Comparison of ENCODE assay signal across 10 mouse cellular contexts in genomic region chr7:145198223-145198714, GRCm38 (mm10). TPM values are rescaled to one million over a fixed set of nuclear protein-coding genes. Genes with fewer than 3 reads are reported as not detected.
DNase-seq lines count a peak whose midpoint lies in the region; ATAC-seq and TF ChIP-seq lines count a peak whose summit lies in the region.
"Had no signal": no experiment of that assay in that cellular context is flagged by ENCODE, and none has a peak within 500 bp of the region (broad histone marks: within the 10 kb centered on the region; RNA-seq: fewer than 3 reads in every experiment).

No protein-coding gene starts in this region.

- H3K4me2 ChIP-seq in embryonic facial prominence, embryonic 15.5 days (replicated peaks): no peak overlapping the region
- no peak overlapping the region for H3K4me2 ChIP-seq in intestine, postnatal 0 days (replicated peaks; ENCODE audit: low read depth)
- no peak overlapping the region for H3K4me2 ChIP-seq in kidney, embryonic 14.5 days (replicated peaks; ENCODE audit: low read depth, low read length)

- no peak for DNase-seq in frontal cortex, postnatal 10 days (ENCODE audit: low spot score in 2 of 2)
- peak; percentile 22 for DNase-seq in 416B (ENCODE audit: low read depth)
- DNase-seq in skeletal muscle tissue, adult 2 months (ENCODE audit: low read depth, low spot score): peak; percentile 64

- H3K36me3 ChIP-seq in embryonic facial prominence, embryonic 15.5 days: no peaks in the 10 kb centered on the region
- H3K36me3 ChIP-seq in intestine, postnatal 0 days (ENCODE audit: control insufficient read depth, insufficient read depth): no peaks in the 10 kb centered on the region
- no peaks in the 10 kb centered on the region for H3K36me3 ChIP-seq in kidney, embryonic 14.5 days (ENCODE audit: control insufficient read depth, insufficient read depth, low read length)
- H3K36me3 ChIP-seq: G1E had no signal

- peak; percentile 62 for ATAC-seq in frontal cortex, adult (ENCODE audit: low TSS enrichment)
- ATAC-seq in embryonic facial prominence, embryonic 15.5 days (ENCODE audit: insufficient number of reproducible peaks, low FRiP score, low TSS enrichment, low read depth): peak; percentile 60
- 0 out of 2 replicates have a peak, but pooled peaks have one; percentile 46 for ATAC-seq in intestine, postnatal 0 days
- no peak for ATAC-seq in megakaryocyte-erythroid progenitor cell, adult 5-6 weeks (replicated peaks; ENCODE audit: low FRiP score, low TSS enrichment, poor library complexity, severe bottlenecking)
- ATAC-seq in kidney, embryonic 14.5 days (ENCODE audit: low FRiP score, low TSS enrichment): no peak

- H3K9ac ChIP-seq in embryonic facial prominence, embryonic 15.5 days: no peak overlapping the region
- no peak overlapping the region for H3K9ac ChIP-seq in intestine, postnatal 0 days (ENCODE audit: low read depth, low read length)
- no peak overlapping the region for H3K9ac ChIP-seq in kidney, embryonic 14.5 days (ENCODE audit: low read depth, low read length)

- WGBS in embryonic facial prominence, embryonic 15.5 days: 19% methylated on average over 4 of the region's 4 CpGs
- 42% methylated on average over 4 of the region's 4 CpGs for WGBS in intestine, postnatal 0 days
- 56% methylated on average over 4 of the region's 4 CpGs for WGBS in kidney, embryonic 14.5 days

- 0 out of 2 replicates have a peak, but pooled peaks have one; percentile 24 for TF ChIP-seq CTCF in intestine, postnatal 0 days (IDR thresholded peaks at IDR 0.05; ENCODE audit: low read depth)

- H3K4me1 ChIP-seq in embryonic facial prominence, embryonic 15.5 days: peaks cover 51% of the 10 kb centered on the region
- H3K4me1 ChIP-seq in intestine, postnatal 0 days (replicated peaks; ENCODE audit: control insufficient read depth, insufficient read depth, low read length): no peaks in the 10 kb centered on the region
- peaks cover 17% of the 10 kb centered on the region for H3K4me1 ChIP-seq in kidney, embryonic 14.5 days (ENCODE audit: control insufficient read depth, insufficient read depth, low read length)

- no peaks in the 10 kb centered on the region for H3K27me3 ChIP-seq in embryonic facial prominence, embryonic 15.5 days
- H3K27me3 ChIP-seq in intestine, postnatal 0 days (replicated peaks; ENCODE audit: control insufficient read depth, insufficient read depth, low read length): no peaks in the 10 kb centered on the region
- H3K27me3 ChIP-seq in kidney, embryonic 14.5 days (ENCODE audit: control insufficient read depth, insufficient read depth, low read length): no peaks in the 10 kb centered on the region

- H3K4me3 ChIP-seq in embryonic facial prominence, embryonic 15.5 days (replicated peaks): no peak overlapping the region
- H3K4me3 ChIP-seq in intestine, postnatal 0 days (ENCODE audit: low read depth, low read length): no peak overlapping the region
- no peak overlapping the region for H3K4me3 ChIP-seq in kidney, embryonic 14.5 days (ENCODE audit: low read length)

- H3K9me3 ChIP-seq in embryonic facial prominence, embryonic 15.5 days (replicated peaks): peaks cover 5% of the 10 kb centered on the region; the same call in 1 of the 2 replicates
- H3K9me3 ChIP-seq in intestine, postnatal 0 days (ENCODE audit: control insufficient read depth): no peaks in the 10 kb centered on the region
- H3K9me3 ChIP-seq in kidney, embryonic 14.5 days (ENCODE audit: control insufficient read depth, low read length): peaks cover 5% of the 10 kb centered on the region
- H3K9me3 ChIP-seq: G1E had no signal

- H3K27ac ChIP-seq in embryonic facial prominence, embryonic 15.5 days (replicated peaks): peak overlapping the region; percentile 85
- H3K27ac ChIP-seq in intestine, postnatal 0 days (ENCODE audit: low read depth, low read length): peak overlapping the region; percentile 60
- H3K27ac ChIP-seq in kidney, embryonic 14.5 days (ENCODE audit: low read depth, low read length): no peak overlapping the region; the same call in 1 of the 2 replicates

RNA-seq across cellular contexts. Expression of gene 1810010D01Rik, which starts 9.7 kb away (rescaled TPM):
- 0.19 TPM in 1 of 2 replicates, not detected in the other for polyA plus RNA-seq in embryonic facial prominence, embryonic 15.5 days (2015; fragmentation: Nextera tagmentation; extraction: Ambion mirVana)
- 0.33 and 0.86 TPM in 2 replicates for polyA plus RNA-seq in intestine, postnatal 0 days (2015; fragmentation: Nextera tagmentation; extraction: Ambion mirVana)
- total RNA-seq in megakaryocyte-erythroid progenitor cell, adult 5-6 weeks (2014; fragmentation: Nextera tagmentation): 0.45 TPM in 1 of 2 replicates, not detected in the other
- not detected in 2 replicates for total RNA-seq in megakaryocyte-erythroid progenitor cell, adult 5-6 weeks (2017)
- 0.46 TPM in 1 of 2 replicates, not detected in the other for polyA plus RNA-seq in kidney, embryonic 14.5 days (2014; fragmentation: Nextera tagmentation; extraction: Ambion mirVana)
- total RNA-seq: G1E; heart, postnatal 36 days had no signal
- polyA plus RNA-seq: G1E had no signal

Comparison
In these comparisons a context has a peak if more than half of its experiments do, and no peak if none do; other contexts are left out.
1. ATAC-seq: peak in frontal cortex, adult (single experiment), embryonic facial prominence, embryonic 15.5 days (single experiment) and intestine, postnatal 0 days (single experiment); none in megakaryocyte-erythroid progenitor cell, adult 5-6 weeks (single experiment) and kidney, embryonic 14.5 days (single experiment).
2. DNase-seq: peak in 416B (single experiment) and skeletal muscle tissue, adult 2 months (single experiment); none in frontal cortex, postnatal 10 days (0 of 2).